Comparison of ENCODE assay signal across 24 mouse cellular contexts in the genomic region with DNA sequence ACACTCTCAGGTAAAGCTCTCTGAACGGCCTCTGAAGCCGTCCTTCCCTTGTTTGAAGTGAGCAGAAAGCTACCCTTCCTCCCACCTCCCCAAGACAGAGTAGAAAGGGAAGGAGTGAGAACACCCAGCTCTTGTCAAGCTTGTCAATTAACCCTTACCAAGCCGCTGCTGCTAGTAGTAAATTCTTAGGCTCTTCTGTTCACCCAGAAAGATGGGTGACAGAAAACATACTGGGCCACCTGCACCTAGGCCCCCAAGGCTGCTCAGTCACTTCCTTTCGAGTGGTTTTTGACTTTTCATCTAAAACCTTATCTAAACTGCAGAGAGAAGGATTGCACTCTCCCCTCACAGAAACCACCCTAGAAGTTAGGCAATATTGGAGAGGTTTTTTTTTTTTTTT.
DNase-seq lines count a peak whose midpoint lies in the region; ATAC-seq and TF ChIP-seq lines count a peak whose summit lies in the region.
"Had no signal": no experiment of that assay in that cellular context is flagged by ENCODE, and none has a peak within 500 bp of the region (broad histone marks: within the 10 kb centered on the region; RNA-seq: fewer than 3 reads in every experiment).

No protein-coding gene starts in this region.

- H3K4me2 ChIP-seq in lung, embryonic 14.5 days: no peak overlapping the region
- H3K4me2 ChIP-seq: heart, embryonic 12.5 days; limb, embryonic 13.5 days; liver, embryonic 13.5 days; neural tube, embryonic 15.5 days; stomach, embryonic 15.5 days had no signal

- H3K27ac ChIP-seq in lung, embryonic 14.5 days (ENCODE audit: low read depth): 0 out of 2 replicates have a peak overlapping the region, but pooled peaks have one; percentile 43
- H3K27ac ChIP-seq in layer of hippocampus, adult 2 months: no peak overlapping the region
- H3K27ac ChIP-seq: embryonic facial prominence, embryonic 10.5 days; hindbrain, embryonic 10.5 days; hindbrain, postnatal 0 days; limb, embryonic 13.5 days; liver, embryonic 13.5 days; neural tube, embryonic 15.5 days; stomach, embryonic 15.5 days had no signal

- H3K4me3 ChIP-seq in lung, embryonic 14.5 days (ENCODE audit: low read depth, low read length): no peak overlapping the region
- no peak overlapping the region for H3K4me3 ChIP-seq in layer of hippocampus, adult 2 months
- H3K4me3 ChIP-seq: embryonic facial prominence, embryonic 10.5 days; heart, embryonic 12.5 days; hindbrain, embryonic 10.5 days; limb, embryonic 13.5 days; liver, embryonic 13.5 days; myocyte; neural tube, embryonic 15.5 days; stomach, embryonic 15.5 days had no signal

- H3K9ac ChIP-seq in lung, embryonic 14.5 days: no peak overlapping the region
- H3K9ac ChIP-seq: heart, embryonic 12.5 days; limb, embryonic 13.5 days; liver, embryonic 13.5 days; neural tube, embryonic 15.5 days; stomach, embryonic 15.5 days had no signal

- 36% methylated on average over 4 of the region's 4 CpGs for WGBS in lung, embryonic 14.5 days

- H3K27me3 ChIP-seq in lung, embryonic 14.5 days (ENCODE audit: insufficient read depth, low read length): no peaks in the 10 kb centered on the region
- H3K27me3 ChIP-seq: limb, embryonic 13.5 days; liver, embryonic 13.5 days; neural tube, embryonic 15.5 days; stomach, embryonic 15.5 days had no signal

- H3K9me3 ChIP-seq in lung, embryonic 14.5 days (ENCODE audit: low read depth, low read length): peaks cover 5% of the 10 kb centered on the region; the same call in 1 of the 2 replicates
- H3K9me3 ChIP-seq: embryonic facial prominence, embryonic 10.5 days; heart, embryonic 12.5 days; hindbrain, embryonic 10.5 days; limb, embryonic 13.5 days; liver, embryonic 13.5 days; neural tube, embryonic 15.5 days; stomach, embryonic 15.5 days had no signal

- H3K36me3 ChIP-seq in lung, embryonic 14.5 days (ENCODE audit: insufficient read depth): no peaks in the 10 kb centered on the region
- H3K36me3 ChIP-seq: embryonic facial prominence, embryonic 10.5 days; heart, embryonic 12.5 days; hindbrain, embryonic 10.5 days; limb, embryonic 13.5 days; liver, embryonic 13.5 days; neural tube, embryonic 15.5 days; stomach, embryonic 15.5 days had no signal

- no peak for ATAC-seq in lung, embryonic 14.5 days (ENCODE audit: insufficient read depth)
- ATAC-seq in megakaryocyte-erythroid progenitor cell, adult 5-6 weeks (replicated peaks; ENCODE audit: low FRiP score, low TSS enrichment, poor library complexity, severe bottlenecking): peak; percentile 70
- ATAC-seq: hindbrain, postnatal 0 days; intestine, postnatal 0 days had no signal

- no peak for TF ChIP-seq CTCF in lung, embryonic 14.5 days (IDR thresholded peaks at IDR 0.05; ENCODE audit: low read depth)
- TF ChIP-seq CTCF in layer of hippocampus, adult 2 months (conservative IDR thresholded peaks at IDR 0.05): no peak

- H3K4me1 ChIP-seq in lung, embryonic 14.5 days (ENCODE audit: insufficient read depth): 0 out of 2 replicates have a peak, but pooled peaks cover 7% of the 10 kb centered on the region
- H3K4me1 ChIP-seq: embryonic facial prominence, embryonic 10.5 days; heart, embryonic 12.5 days; hindbrain, embryonic 10.5 days; limb, embryonic 13.5 days; liver, embryonic 13.5 days; neural tube, embryonic 15.5 days; stomach, embryonic 15.5 days had no signal

- DNase-seq in lung, embryonic 14.5 days: peak; percentile 21
- no peak for DNase-seq in lung, postnatal 14 days
- DNase-seq in c-Kit-positive CD71-negative TER-119-negative erythroid progenitor cells, embryonic 14.5 days (ENCODE audit: low read depth): peak; percentile 22
- DNase-seq in thymus, postnatal 25 days: peak; percentile 75
- no peak for DNase-seq in kidney, adult 9 months
- DNase-seq in layer of hippocampus, adult 2 months (ENCODE audit: low spot score in 2 of 2): no peak
- DNase-seq: adrenal gland, adult 2 months; B cell, adult 2 months; cerebellum, adult 9-11 months; heart, adult 11 months; liver, embryonic 13.5 days; lung, postnatal 4 days; midbrain, embryonic 14.5 days; right cerebral cortex, postnatal 25 days had no signal

Comparison
In these comparisons a context has a peak if more than half of its experiments do, and no peak if none do; other contexts are left out.
1. DNase-seq: peak in lung, embryonic 14.5 days (single experiment), c-Kit-positive CD71-negative TER-119-negative erythroid progenitor cells, embryonic 14.5 days (single experiment) and thymus, postnatal 25 days (single experiment); none in lung, postnatal 14 days (single experiment), kidney, adult 9 months (single experiment) and layer of hippocampus, adult 2 months (0 of 2).